Mouse (Mus musculus): ENCODE data around the gene Cxcl10. TPM values are rescaled to one million over a fixed set of nuclear protein-coding genes. Genes with fewer than 3 reads are reported as not detected.

Gene Cxcl10
- polyA plus RNA-seq, 1 experiment from 2014 or later, result 0.38 TPM

- no peaks in the 10 kb centered on the region for H3K4me1 ChIP-seq (ENCODE audit: control insufficient read depth, insufficient read depth, low read length)
- H3K27ac ChIP-seq (replicated peaks; ENCODE audit: low read depth, low read length), result no peak overlapping the region
- WGBS, result 73% methylated on average over 11 of the region's 11 CpGs
- no peak overlapping the region for H3K9ac ChIP-seq (replicated peaks; ENCODE audit: low read length)
- no peaks in the 10 kb centered on the region for H3K36me3 ChIP-seq (replicated peaks; ENCODE audit: control insufficient read depth, insufficient read depth, low read depth, low read length)
- H3K4me3 ChIP-seq (ENCODE audit: low read depth, low read length), result no peak overlapping the region
- no peak for ATAC-seq (replicated peaks; ENCODE audit: insufficient number of reproducible peaks, low FRiP score, low TSS enrichment, low read depth)
- no peaks in the 10 kb centered on the region for H3K9me3 ChIP-seq (replicated peaks; ENCODE audit: control insufficient read depth, low read length)
- no peak overlapping the region for H3K4me2 ChIP-seq (ENCODE audit: low read depth, low read length)
- peaks cover 10% of the 10 kb centered on the region for H3K27me3 ChIP-seq (ENCODE audit: control insufficient read depth, insufficient read depth, low read length)
- no peak for DNase-seq (ENCODE audit: low spot score)
Observed at GRCm38 (mm10) chr5:92387433-92387832, 38.7 kb upstream of the Cxcl10 start.

DNA sequence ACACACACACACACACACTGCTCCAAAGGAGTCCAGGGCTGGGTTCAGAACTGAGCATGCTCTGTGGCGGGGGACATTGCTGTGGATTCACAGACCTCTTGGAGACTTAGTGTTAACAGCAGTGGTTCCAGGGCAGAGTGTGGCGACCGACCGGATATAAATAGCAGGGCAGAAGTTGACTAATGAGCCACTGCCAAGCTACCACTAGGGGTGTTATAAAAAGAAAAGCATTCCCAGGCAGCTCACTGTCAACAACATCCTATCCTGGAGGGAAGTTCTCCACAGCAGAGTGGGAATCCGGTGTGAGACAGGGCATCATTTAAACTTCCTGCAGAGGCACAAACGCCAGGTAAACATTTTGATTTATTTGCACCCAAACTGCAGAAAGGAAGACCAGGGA, 38.0 kb upstream of the Cxcl10 start:
- no peak overlapping the region for H3K27ac ChIP-seq (replicated peaks; ENCODE audit: low read depth, low read length)
- H3K9me3 ChIP-seq (replicated peaks; ENCODE audit: control insufficient read depth, low read length), result no peaks in the 10 kb centered on the region
- no peak overlapping the region for H3K9ac ChIP-seq (replicated peaks; ENCODE audit: low read length)
- H3K4me3 ChIP-seq (ENCODE audit: low read depth, low read length), result no peak overlapping the region
- H3K4me1 ChIP-seq (ENCODE audit: control insufficient read depth, insufficient read depth, low read length), result no peaks in the 10 kb centered on the region
- H3K36me3 ChIP-seq (replicated peaks; ENCODE audit: control insufficient read depth, insufficient read depth, low read depth, low read length), result no peaks in the 10 kb centered on the region
- DNase-seq (ENCODE audit: low spot score), result no peak
- H3K4me2 ChIP-seq (ENCODE audit: low read depth, low read length), result no peak overlapping the region
- WGBS, result 48% methylated on average over 6 of the region's 6 CpGs
- peaks cover 3% of the 10 kb centered on the region for H3K27me3 ChIP-seq (ENCODE audit: control insufficient read depth, insufficient read depth, low read length)
- ATAC-seq (replicated peaks; ENCODE audit: insufficient number of reproducible peaks, low FRiP score, low TSS enrichment, low read depth), result no peak

- Histone ChIP-seq H3K9ac (replicated peaks; ENCODE audit: low read length) (no peak overlapping the region), H3K4me2 (ENCODE audit: low read depth, low read length) (no peak overlapping the region), H3K36me3 (replicated peaks; ENCODE audit: control insufficient read depth, insufficient read depth, low read depth, low read length) (no peaks in the 10 kb centered on the region), H3K4me3 (ENCODE audit: low read depth, low read length) (no peak overlapping the region), H3K4me1 (ENCODE audit: control insufficient read depth, insufficient read depth, low read length) (no peaks in the 10 kb centered on the region), H3K27ac (replicated peaks; ENCODE audit: low read depth, low read length) (no peak overlapping the region), H3K9me3 (replicated peaks; ENCODE audit: control insufficient read depth, low read length) (no peaks in the 10 kb centered on the region), H3K27me3 (ENCODE audit: control insufficient read depth, insufficient read depth, low read length) (no peaks in the 10 kb centered on the region)
- DNase-seq (ENCODE audit: low spot score) (no peak), ATAC-seq (replicated peaks; ENCODE audit: insufficient number of reproducible peaks, low FRiP score, low TSS enrichment, low read depth) (no peak)
- WGBS, result 83% methylated on average over 5 of the region's 5 CpGs
Observed at GRCm38 (mm10) chr5:92386102-92386501, 37.4 kb upstream of the Cxcl10 start.

- no peak overlapping the region for H3K9ac ChIP-seq (replicated peaks; ENCODE audit: low read length)
- H3K4me2 ChIP-seq (ENCODE audit: low read depth, low read length), result no peak overlapping the region
- no peak for DNase-seq (ENCODE audit: low spot score)
- H3K27me3 ChIP-seq (ENCODE audit: control insufficient read depth, insufficient read depth, low read length), result no peaks in the 10 kb centered on the region
- no peak overlapping the region for H3K4me3 ChIP-seq (ENCODE audit: low read depth, low read length)
- H3K36me3 ChIP-seq (replicated peaks; ENCODE audit: control insufficient read depth, insufficient read depth, low read depth, low read length), result no peaks in the 10 kb centered on the region
- no peaks in the 10 kb centered on the region for H3K4me1 ChIP-seq (ENCODE audit: control insufficient read depth, insufficient read depth, low read length)
- WGBS, result 42% methylated on average over 7 of the region's 7 CpGs
- no peak overlapping the region for H3K27ac ChIP-seq (replicated peaks; ENCODE audit: low read depth, low read length)
- no peak for ATAC-seq (replicated peaks; ENCODE audit: insufficient number of reproducible peaks, low FRiP score, low TSS enrichment, low read depth)
- no peaks in the 10 kb centered on the region for H3K9me3 ChIP-seq (replicated peaks; ENCODE audit: control insufficient read depth, low read length)
Observed at GRCm38 (mm10) chr5:92384855-92385254, 36.2 kb upstream of the Cxcl10 start.

DNA sequence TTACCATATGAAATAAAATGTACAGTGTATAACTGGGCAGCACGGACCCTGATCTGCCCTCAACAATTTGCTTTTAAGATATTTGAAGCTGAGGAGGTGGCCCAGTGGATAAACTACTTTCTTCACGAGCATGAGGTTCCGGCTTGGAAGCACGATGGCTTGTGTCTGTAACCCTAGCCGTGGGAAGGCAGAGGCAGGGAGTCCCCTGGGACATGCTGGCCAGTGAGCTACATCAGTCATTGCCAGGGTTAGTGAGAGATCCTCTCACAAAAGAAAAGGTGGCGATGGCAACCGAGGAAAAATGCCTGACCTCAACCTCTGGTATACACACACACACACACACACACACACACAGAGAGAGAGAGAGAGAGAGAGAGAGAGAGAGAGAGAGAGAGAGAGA, 35.1 kb upstream of the Cxcl10 start:
- ATAC-seq (replicated peaks; ENCODE audit: insufficient number of reproducible peaks, low FRiP score, low TSS enrichment, low read depth), result no peak
- Histone ChIP-seq H3K4me1 (ENCODE audit: control insufficient read depth, insufficient read depth, low read length) (no peaks in the 10 kb centered on the region), H3K27ac (replicated peaks; ENCODE audit: low read depth, low read length) (no peak overlapping the region), H3K36me3 (replicated peaks; ENCODE audit: control insufficient read depth, insufficient read depth, low read depth, low read length) (no peaks in the 10 kb centered on the region), H3K4me3 (ENCODE audit: low read depth, low read length) (no peak overlapping the region), H3K4me2 (ENCODE audit: low read depth, low read length) (no peak overlapping the region), H3K9ac (replicated peaks; ENCODE audit: low read length) (no peak overlapping the region), H3K27me3 (ENCODE audit: control insufficient read depth, insufficient read depth, low read length) (no peaks in the 10 kb centered on the region), H3K9me3 (replicated peaks; ENCODE audit: control insufficient read depth, low read length) (no peaks in the 10 kb centered on the region)
- no peak for DNase-seq (ENCODE audit: low spot score)
- WGBS, result 48% methylated on average over 7 of the region's 7 CpGs

DNA sequence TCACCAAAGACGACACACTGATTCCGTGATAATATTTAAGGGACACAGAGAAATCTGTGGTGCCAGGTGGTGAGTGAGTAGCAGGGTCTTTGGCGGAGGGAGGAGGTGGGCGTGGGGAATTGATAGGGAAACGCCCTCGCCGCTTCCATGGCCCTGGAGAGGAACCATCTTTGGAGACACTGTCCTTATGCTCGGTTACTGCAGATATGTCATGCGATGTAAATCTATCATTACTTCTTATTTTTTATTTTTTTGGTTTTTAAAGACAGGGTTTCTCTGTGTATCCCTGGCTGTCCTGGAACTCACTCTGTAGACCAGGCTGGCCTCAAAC, 33.6 kb upstream of the Cxcl10 start:
- ATAC-seq (replicated peaks; ENCODE audit: insufficient number of reproducible peaks, low FRiP score, low TSS enrichment, low read depth), result no peak
- no peak for DNase-seq (ENCODE audit: low spot score)

DNA sequence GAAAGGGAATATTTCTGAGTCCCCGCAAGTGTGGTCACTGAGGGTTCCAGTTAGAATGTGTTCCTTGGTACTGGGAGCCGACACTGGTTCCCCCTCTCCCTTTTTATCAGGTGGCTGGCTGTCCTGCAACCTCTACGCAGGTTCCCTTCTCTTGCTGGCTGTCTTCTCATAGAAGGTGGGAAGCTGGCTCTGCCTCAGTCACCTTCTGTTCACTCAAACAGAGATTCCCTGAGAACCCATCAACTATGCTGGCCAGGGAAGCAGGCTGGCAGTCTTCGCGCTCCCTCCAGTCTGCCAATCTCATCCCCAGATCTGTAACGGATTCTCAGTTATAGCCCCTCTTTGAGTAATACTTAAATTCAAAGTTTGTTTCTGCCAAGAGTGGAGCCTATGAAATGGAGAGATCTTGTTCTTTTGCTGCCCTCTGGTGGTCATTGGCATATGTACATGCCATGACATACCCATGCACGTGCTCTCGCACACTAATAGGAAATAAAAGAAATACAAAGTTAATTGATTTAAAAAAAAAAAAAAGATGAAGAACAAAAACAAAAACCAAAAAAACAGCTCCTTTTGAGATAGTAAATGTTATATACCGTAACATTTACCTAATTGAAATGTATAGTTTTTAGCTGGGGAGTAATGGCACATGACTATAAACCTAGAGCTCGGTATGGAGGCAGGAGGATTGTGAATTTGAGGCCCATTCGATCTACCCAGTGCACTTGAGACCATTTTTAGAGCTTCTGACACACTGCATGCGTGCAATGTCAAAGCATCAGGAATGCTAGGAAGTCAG, 33.1 kb upstream of the Cxcl10 start:
- Histone ChIP-seq H3K9me3 (replicated peaks; ENCODE audit: control insufficient read depth, low read length) (no peaks in the 10 kb centered on the region), H3K9ac (replicated peaks; ENCODE audit: low read length) (no peak overlapping the region), H3K27ac (replicated peaks; ENCODE audit: low read depth, low read length) (no peak overlapping the region), H3K4me3 (ENCODE audit: low read depth, low read length) (no peak overlapping the region), H3K36me3 (replicated peaks; ENCODE audit: control insufficient read depth, insufficient read depth, low read depth, low read length) (no peaks in the 10 kb centered on the region), H3K4me1 (ENCODE audit: control insufficient read depth, insufficient read depth, low read length) (no peaks in the 10 kb centered on the region), H3K27me3 (ENCODE audit: control insufficient read depth, insufficient read depth, low read length) (no peaks in the 10 kb centered on the region), H3K4me2 (ENCODE audit: low read depth, low read length) (no peak overlapping the region)
- WGBS, result 33% methylated on average over 12 of the region's 12 CpGs
- DNase-seq (ENCODE audit: low spot score) (peak; percentile 92), ATAC-seq (replicated peaks; ENCODE audit: insufficient number of reproducible peaks, low FRiP score, low TSS enrichment, low read depth) (no peak)

More for the DNA sequence above, 33.6 kb upstream of the Cxcl10 start:
- Histone ChIP-seq H3K9ac (replicated peaks; ENCODE audit: low read length) (no peak overlapping the region), H3K36me3 (replicated peaks; ENCODE audit: control insufficient read depth, insufficient read depth, low read depth, low read length) (no peaks in the 10 kb centered on the region), H3K4me1 (ENCODE audit: control insufficient read depth, insufficient read depth, low read length) (no peaks in the 10 kb centered on the region), H3K27me3 (ENCODE audit: control insufficient read depth, insufficient read depth, low read length) (no peaks in the 10 kb centered on the region), H3K4me2 (ENCODE audit: low read depth, low read length) (no peak overlapping the region), H3K9me3 (replicated peaks; ENCODE audit: control insufficient read depth, low read length) (no peaks in the 10 kb centered on the region), H3K27ac (replicated peaks; ENCODE audit: low read depth, low read length) (no peak overlapping the region), H3K4me3 (ENCODE audit: low read depth, low read length) (no peak overlapping the region)
- 64% methylated on average over 9 of the region's 9 CpGs for WGBS

DNA sequence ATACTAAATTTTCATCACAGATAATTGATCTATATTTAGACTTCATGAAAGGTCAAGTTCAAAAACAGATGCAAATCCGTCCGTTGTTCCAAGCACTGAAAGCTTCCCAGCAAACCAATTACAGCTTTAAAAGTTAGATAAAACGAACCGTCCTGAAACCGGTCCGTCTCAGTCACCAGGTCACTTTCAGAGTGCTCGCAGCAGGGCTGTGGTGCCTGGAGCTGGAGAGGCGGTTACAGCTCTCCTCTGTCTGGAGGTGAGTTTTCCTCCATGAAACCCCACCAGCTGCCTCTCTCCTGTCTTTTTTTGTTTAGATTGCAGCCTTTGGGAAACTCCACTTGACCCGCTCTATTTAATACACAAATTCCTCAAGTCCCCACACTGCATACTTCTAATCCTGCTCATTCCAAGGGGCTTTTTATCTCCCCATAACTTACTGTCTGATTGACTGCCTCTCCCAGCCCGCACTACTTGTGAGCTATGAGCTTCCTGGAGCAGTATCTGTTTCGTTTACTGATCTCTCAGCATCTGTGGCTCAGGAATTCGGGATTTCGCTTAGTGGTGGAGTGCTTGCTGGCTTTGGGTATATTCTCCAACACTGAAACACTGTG, 28.2 kb upstream of the Cxcl10 start:
- Histone ChIP-seq H3K4me3 (ENCODE audit: low read depth, low read length) (no peak overlapping the region), H3K4me1 (ENCODE audit: control insufficient read depth, insufficient read depth, low read length) (no peaks in the 10 kb centered on the region), H3K4me2 (ENCODE audit: low read depth, low read length) (no peak overlapping the region), H3K27me3 (ENCODE audit: control insufficient read depth, insufficient read depth, low read length) (no peaks in the 10 kb centered on the region), H3K9ac (replicated peaks; ENCODE audit: low read length) (no peak overlapping the region), H3K36me3 (replicated peaks; ENCODE audit: control insufficient read depth, insufficient read depth, low read depth, low read length) (no peaks in the 10 kb centered on the region), H3K9me3 (replicated peaks; ENCODE audit: control insufficient read depth, low read length) (no peaks in the 10 kb centered on the region), H3K27ac (replicated peaks; ENCODE audit: low read depth, low read length) (no peak overlapping the region)
- ATAC-seq (replicated peaks; ENCODE audit: insufficient number of reproducible peaks, low FRiP score, low TSS enrichment, low read depth) (no peak), DNase-seq (ENCODE audit: low spot score) (no peak)
- 35% methylated on average over 13 of the region's 13 CpGs for WGBS

Data from embryonic facial prominence, embryonic 11.5 days (tissue).